Mouse (Mus musculus): ENCODE measurements at regions not wholly inside any gene's neighbourhood (a gene's known extent, or its start where the extent isn't known, plus 50 kb on each side); places are given as distances from the start of the nearest gene placed in this dataset.

DNA sequence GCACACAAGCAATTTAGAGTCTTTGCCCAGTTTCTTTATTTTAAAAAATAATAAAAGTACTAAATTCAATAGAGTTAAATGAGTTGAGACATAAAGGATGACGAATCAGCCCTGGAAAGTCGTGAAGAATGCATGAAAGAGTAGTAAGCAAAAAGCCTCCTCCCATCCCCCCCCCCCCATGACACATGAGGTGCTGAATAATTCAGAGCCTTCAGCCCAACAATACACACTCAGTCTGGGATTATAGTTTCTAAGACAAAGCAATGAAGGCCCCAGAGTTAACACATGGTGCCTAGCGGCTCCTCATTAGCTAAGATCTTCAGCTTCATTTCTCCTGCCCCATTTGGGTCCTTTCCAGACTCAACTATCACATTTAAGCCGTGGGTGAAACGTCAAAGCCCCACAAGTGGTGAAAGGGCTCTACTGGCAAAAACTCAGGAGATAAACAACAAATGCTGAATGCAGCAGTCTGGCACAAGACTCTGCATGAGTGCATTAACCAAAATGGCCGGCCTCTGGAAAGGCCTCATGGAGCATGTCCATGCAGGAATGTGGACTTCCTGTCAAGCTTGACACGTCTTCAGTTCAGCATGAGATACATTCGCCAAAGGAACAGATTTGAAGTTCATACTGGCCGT is 560.9 kb upstream of the Gm26657 start:
- DNase-seq (ENCODE audit: low read depth, low spot score): no peak

- DNase-seq (ENCODE audit: low read depth, low spot score): no peak
Observed at GRCm38 (mm10) chr4:56161257-56161594, 578.6 kb upstream of the Gm26657 start.

- no peak for DNase-seq (ENCODE audit: low read depth, low spot score)
Observed at GRCm38 (mm10) chr4:56160551-56161256, 579.2 kb upstream of the Gm26657 start.

DNA sequence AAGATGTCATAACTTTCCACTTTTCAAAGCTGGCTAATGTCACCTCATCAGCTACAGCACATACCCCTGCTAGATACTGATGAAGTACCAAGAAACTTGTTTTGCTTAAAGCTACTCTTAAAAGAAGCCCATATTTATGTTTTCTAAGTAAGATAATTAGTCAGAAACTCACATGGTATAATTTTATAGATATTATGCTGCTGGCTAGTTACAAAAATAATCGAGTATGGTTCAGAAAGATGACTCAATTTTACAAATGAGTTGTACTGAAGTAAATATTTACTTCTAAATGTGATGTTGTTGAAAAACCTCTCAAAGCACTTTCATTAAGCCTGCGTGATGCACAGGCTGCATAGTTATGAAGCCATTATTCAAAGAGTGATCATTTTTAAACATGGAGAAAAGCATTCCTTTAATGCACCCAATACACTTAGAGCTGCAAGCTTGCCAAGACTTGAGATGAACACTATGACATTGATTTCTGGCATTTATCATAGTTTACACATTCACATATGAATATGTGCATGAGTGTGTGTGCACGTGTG is 582.3 kb upstream of the Gm26657 start:
- DNase-seq (ENCODE audit: low read depth, low spot score): no peak

DNA sequence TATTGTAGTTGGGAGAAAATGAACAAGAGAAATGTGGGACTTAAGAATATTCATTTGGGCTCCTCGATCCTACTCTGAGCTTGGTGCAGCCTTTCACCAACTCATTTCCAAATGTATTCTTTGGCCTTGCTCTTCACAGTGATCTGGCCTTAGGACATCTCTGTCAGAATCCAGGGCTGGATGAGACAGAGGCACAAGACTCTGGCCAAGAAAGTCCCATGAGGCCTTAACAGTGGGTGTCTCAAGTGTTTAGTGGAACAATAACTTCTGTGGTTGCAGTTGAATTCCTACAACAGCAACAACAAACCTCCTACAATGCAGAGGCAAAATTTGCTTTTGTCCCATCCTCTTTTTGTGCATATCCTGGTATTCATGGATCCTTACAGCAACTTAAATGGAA is 589.2 kb upstream of the Gm26657 start:
- DNase-seq (ENCODE audit: low read depth, low spot score): no peak

- no peak for DNase-seq (ENCODE audit: low read depth, low spot score)
Observed at GRCm38 (mm10) chr4:56143827-56144226, 596.0 kb upstream of the Gm26657 start.

DNA sequence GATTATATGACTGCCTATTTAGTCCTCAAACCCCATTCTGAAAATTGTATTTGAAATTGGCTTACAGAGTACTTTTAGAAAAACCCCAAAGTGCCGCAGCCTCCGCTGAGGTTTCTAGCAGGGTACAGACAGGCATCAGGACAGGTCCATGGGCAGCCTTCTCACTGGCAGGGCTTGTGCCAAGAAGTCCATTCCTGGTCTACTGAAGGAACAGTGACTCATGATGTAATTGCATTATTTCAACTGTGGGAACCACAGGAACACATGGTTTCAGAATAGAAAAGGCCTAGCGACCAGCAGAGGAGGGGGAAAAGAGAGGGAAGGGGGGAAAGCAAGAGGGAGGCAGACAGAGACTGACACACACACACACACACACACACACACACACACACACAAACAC is 603.0 kb upstream of the Gm26657 start:
- no peak for DNase-seq (ENCODE audit: low read depth, low spot score)

GRCm38 (mm10) chr4:56134350-56134749 is 602.1 kb upstream of the Klf4 start:
- no peak for DNase-seq (ENCODE audit: low read depth, low spot score)

DNA sequence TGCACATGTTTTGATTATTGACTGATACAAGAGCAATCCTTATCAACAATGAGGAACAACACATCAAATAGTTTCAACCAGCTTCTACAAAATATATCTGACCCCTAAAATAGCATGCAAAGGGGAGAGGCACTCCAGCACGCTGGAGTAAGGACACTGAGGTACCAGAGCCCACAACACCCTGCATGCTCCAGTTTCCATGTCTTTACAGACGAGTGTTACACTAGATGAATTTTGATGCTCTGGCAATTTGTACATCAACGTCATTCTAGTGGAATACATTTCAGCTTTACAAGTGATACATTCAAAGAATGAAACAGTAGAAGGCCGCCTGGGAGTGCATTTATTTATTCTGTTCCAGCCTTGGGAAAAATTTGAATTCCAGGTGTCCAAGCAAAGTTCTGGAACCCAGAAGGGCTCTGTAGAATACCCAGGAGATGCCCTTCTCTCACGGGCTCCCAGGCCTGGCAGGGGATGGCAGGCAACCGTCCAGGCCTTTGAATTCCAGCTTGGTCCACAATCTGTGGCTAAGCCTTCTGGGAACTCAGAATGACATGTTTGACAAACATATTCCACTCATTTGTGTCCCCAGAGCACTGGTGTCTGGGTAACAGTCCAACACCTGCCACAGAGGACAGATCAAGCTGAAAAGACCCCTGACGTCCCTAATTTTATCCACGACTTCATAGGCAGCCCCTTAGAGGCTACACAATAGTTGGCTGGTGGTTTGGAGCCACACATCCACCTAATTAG is 595.6 kb upstream of the Klf4 start:
- no peak for DNase-seq (ENCODE audit: low read depth, low spot score)

GRCm38 (mm10) chr4:56124515-56124914 is 592.2 kb upstream of the Klf4 start:
- DNase-seq (ENCODE audit: low read depth, low spot score): no peak

GRCm38 (mm10) chr4:56122198-56122597 is 589.9 kb upstream of the Klf4 start:
- no peak for DNase-seq (ENCODE audit: low read depth, low spot score)

GRCm38 (mm10) chr4:56121664-56122063 is 589.4 kb upstream of the Klf4 start:
- DNase-seq (ENCODE audit: low read depth, low spot score): no peak

GRCm38 (mm10) chr4:56120357-56120756 is 588.1 kb upstream of the Klf4 start:
- no peak for DNase-seq (ENCODE audit: low read depth, low spot score)

- DNase-seq (ENCODE audit: low read depth, low spot score): no peak
Observed at GRCm38 (mm10) chr4:56113701-56114196, 581.5 kb upstream of the Klf4 start.

DNA sequence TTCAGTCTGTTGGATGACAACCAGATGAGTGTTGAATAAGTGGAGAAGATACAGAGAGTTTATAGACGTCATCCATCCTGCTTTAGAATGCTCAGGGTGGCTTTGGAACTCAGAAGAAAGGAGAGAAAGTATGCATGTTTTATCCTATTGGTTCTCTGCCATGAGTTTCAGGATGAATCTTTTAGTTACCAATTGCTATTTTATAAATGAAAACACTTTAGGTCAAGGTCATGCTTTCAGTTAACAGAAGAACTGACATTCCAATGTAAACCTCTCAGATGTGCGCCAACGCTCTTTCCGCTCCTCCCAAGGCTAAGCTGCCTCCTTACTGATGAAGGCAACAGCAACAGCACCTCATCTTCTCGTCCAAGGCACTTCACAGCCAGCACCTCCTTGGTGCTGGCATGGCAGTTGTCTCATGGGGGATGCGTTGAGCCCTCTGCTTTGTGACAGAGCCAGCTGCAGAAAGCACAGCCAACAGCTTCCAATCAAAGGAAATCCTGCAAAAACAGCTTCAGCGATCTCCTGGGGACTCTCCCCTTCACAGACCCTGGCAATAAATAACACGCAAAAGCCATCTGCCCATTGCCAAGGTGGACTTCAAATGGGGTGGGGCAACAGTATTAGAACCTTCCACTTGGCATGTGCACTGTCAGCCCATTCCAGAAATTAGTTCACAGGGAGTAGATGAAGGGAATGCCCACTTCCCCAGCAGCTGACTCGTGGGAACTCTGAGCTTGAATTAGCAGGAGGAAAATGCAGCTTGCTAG is 580.9 kb upstream of the Klf4 start:
- no peak for DNase-seq (ENCODE audit: low read depth, low spot score)

- DNase-seq (ENCODE audit: low read depth, low spot score): no peak
Observed at GRCm38 (mm10) chr4:56106962-56107361, 574.7 kb upstream of the Klf4 start.

- no peak for DNase-seq (ENCODE audit: low read depth, low spot score)
Observed at GRCm38 (mm10) chr4:56102314-56102713, 570.0 kb upstream of the Klf4 start.

DNA sequence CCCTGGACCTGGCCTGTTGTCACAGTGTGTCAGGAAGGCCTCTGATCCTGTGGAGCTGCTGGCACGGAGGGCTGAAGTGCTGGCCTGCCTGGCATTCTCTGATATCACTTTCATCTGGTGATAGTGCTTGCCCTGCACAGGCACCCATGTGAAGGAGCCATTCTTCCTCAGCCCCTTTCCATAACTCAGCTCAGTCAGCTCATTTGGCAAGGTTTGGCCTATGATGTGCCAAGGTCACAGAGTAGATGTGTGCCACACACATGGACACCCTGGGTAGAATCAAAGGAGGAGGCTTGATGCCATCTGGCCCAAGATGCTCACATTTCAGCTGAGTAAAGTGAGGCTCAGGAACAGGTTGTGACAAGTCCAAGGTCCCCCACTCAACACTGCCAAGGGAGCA is 558.5 kb upstream of the Klf4 start:
- DNase-seq (ENCODE audit: low read depth, low spot score): no peak

- peak; percentile 23 for DNase-seq (ENCODE audit: low read depth, low spot score)
Observed at GRCm38 (mm10) chr4:56088701-56089100, 556.4 kb upstream of the Klf4 start.

GRCm38 (mm10) chr4:56086306-56086705 is 554.0 kb upstream of the Klf4 start:
- no peak for DNase-seq (ENCODE audit: low read depth, low spot score)

- no peak for DNase-seq (ENCODE audit: low read depth, low spot score)
Observed at GRCm38 (mm10) chr4:56084205-56084604, 551.9 kb upstream of the Klf4 start.

- DNase-seq (ENCODE audit: low read depth, low spot score): no peak
Observed at GRCm38 (mm10) chr4:56082411-56082810, 550.1 kb upstream of the Klf4 start.
